Comparison of ENCODE assay signal across 9 mouse cellular contexts in the genomic region with DNA sequence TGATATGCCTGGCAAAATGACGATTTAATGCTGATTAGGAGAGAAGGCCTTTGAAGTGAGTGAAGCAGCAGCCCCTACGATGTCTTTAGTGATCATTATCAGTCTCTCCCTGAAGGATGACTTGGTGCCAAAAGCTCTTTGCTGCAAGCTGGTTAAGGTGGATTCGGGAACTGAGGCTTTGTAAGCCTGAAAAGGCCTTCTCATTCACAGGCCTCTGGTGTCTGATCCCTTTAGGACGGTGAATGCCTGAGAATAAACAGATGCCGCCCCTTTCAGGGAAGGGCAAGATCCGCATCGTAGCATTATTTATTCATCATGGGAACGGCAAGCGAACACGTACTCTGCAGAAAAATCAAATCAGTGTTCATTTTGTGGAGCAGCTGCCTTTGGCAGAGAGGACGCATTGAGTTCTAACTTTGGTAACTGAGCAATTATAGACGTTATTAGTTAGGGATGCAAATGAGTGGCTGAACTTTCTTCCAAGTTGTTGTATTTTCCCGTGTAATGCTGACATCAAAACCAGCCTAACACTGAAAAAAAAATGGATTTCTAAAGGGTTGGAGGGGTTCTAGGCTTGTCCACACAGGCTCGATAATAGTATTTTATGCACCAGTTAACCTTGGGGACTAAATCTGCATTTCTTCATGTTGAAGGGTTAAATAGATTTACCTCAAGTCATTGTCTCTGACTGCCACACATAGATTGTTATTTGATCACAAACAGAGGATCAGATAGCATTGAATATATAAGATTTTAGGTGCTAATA.
DNase-seq lines count a peak whose midpoint lies in the region; ATAC-seq and TF ChIP-seq lines count a peak whose summit lies in the region.
"Had no signal": no experiment of that assay in that cellular context is flagged by ENCODE, and none has a peak within 500 bp of the region (broad histone marks: within the 10 kb centered on the region; RNA-seq: fewer than 3 reads in every experiment).

No protein-coding gene starts in this region.

- H3K9ac ChIP-seq in lung, embryonic 14.5 days: no peak overlapping the region
- no peak overlapping the region for H3K9ac ChIP-seq in forebrain, embryonic 12.5 days
- H3K9ac ChIP-seq: lung, embryonic 15.5 days had no signal

- WGBS in lung, embryonic 14.5 days: 27% methylated on average over 14 of the region's 14 CpGs
- WGBS in lung, adult 2 months: 32% methylated on average over 14 of the region's 14 CpGs
- WGBS in forebrain, embryonic 12.5 days: 9% methylated on average over 14 of the region's 14 CpGs

- H3K27me3 ChIP-seq in lung, embryonic 14.5 days (ENCODE audit: insufficient read depth, low read length): no peaks in the 10 kb centered on the region
- no peaks in the 10 kb centered on the region for H3K27me3 ChIP-seq in forebrain, embryonic 12.5 days
- H3K27me3 ChIP-seq: lung, embryonic 15.5 days had no signal

- H3K36me3 ChIP-seq in lung, embryonic 14.5 days (ENCODE audit: insufficient read depth): no peaks in the 10 kb centered on the region
- no peaks in the 10 kb centered on the region for H3K36me3 ChIP-seq in forebrain, embryonic 12.5 days (replicated peaks)
- H3K36me3 ChIP-seq: lung, embryonic 15.5 days had no signal

- TF ChIP-seq CTCF in lung, embryonic 14.5 days (IDR thresholded peaks at IDR 0.05; ENCODE audit: low read depth): no peak
- no peak for TF ChIP-seq CTCF in lung, adult 2 months (IDR thresholded peaks at IDR 0.05; ENCODE audit: insufficient read depth, low read length)

- peaks cover 7% of the 10 kb centered on the region; the same call in 1 of the 2 replicates for H3K4me1 ChIP-seq in lung, embryonic 14.5 days (ENCODE audit: insufficient read depth)
- no peaks in the 10 kb centered on the region for H3K4me1 ChIP-seq in lung, adult 2 months (ENCODE audit: control insufficient read depth, insufficient read depth, low read length)
- H3K4me1 ChIP-seq in forebrain, embryonic 12.5 days: peaks cover 15% of the 10 kb centered on the region

- peak; percentile 34 for DNase-seq in lung, embryonic 14.5 days
- DNase-seq in lung, adult 2 months: no peak
- peak; percentile 17 to 18 for DNase-seq in layer of hippocampus, postnatal 36 days
- DNase-seq in retina, embryonic 14.5 days (ENCODE audit: low spot score): peak; percentile 59
- DNase-seq in urinary bladder, postnatal 10 days (ENCODE audit: low spot score): no peak
- DNase-seq in frontal cortex, postnatal 25 days (ENCODE audit: low spot score in 2 of 2): no peak
- no peak for DNase-seq in gastrocnemius, postnatal 10 days

- no peak for TF ChIP-seq POLR2A in lung, adult 2 months (IDR thresholded peaks at IDR 0.05; ENCODE audit: borderline replicate concordance, extremely low read depth, low read depth, low read length)

- H3K27ac ChIP-seq in lung, embryonic 14.5 days (ENCODE audit: low read depth): no peak overlapping the region
- 0 out of 2 replicates have a peak overlapping the region, but pooled peaks have one; percentile 9 for H3K27ac ChIP-seq in forebrain, embryonic 12.5 days
- H3K27ac ChIP-seq: lung, embryonic 15.5 days had no signal

- peak overlapping the region; percentile 26 for H3K4me2 ChIP-seq in lung, embryonic 14.5 days
- peak overlapping the region; percentile 38 for H3K4me2 ChIP-seq in forebrain, embryonic 12.5 days
- H3K4me2 ChIP-seq: lung, embryonic 15.5 days had no signal

- no peak overlapping the region for H3K4me3 ChIP-seq in lung, embryonic 14.5 days (ENCODE audit: low read depth, low read length)
- H3K4me3 ChIP-seq in lung, adult 2 months (replicated peaks; ENCODE audit: extremely low read depth, low read depth, low read length): no peak overlapping the region
- H3K4me3 ChIP-seq in forebrain, embryonic 12.5 days (replicated peaks): no peak overlapping the region
- H3K4me3 ChIP-seq: lung, embryonic 15.5 days had no signal

- no peaks in the 10 kb centered on the region for H3K9me3 ChIP-seq in lung, embryonic 14.5 days (ENCODE audit: low read depth, low read length)
- H3K9me3 ChIP-seq in forebrain, embryonic 12.5 days: no peaks in the 10 kb centered on the region
- H3K9me3 ChIP-seq: lung, embryonic 15.5 days had no signal

- no peak for ATAC-seq in lung, embryonic 14.5 days (ENCODE audit: insufficient read depth)
- peak; percentile 73; the same call in 1 of the 2 replicates for ATAC-seq in forebrain, embryonic 12.5 days (ENCODE audit: low FRiP score)

Comparison
In these comparisons a context has a peak if more than half of its experiments do, and no peak if none do; other contexts are left out.
1. DNase-seq: peak in lung, embryonic 14.5 days (single experiment), layer of hippocampus, postnatal 36 days (2 of 2) and retina, embryonic 14.5 days (single experiment); none in lung, adult 2 months (single experiment), urinary bladder, postnatal 10 days (single experiment), frontal cortex, postnatal 25 days (0 of 2) and gastrocnemius, postnatal 10 days (single experiment).